Mouse (Mus musculus) left cerebral cortex, adult 2 months (tissue): ENCODE measurements around the gene Zfp39. TPM values are rescaled to one million over a fixed set of nuclear protein-coding genes. Genes with fewer than 3 reads are reported as not detected.

ENCODE experiments used
- DNase-seq, 2 experiments: peaks; one replicate each; pipeline ENCODE4 v3.0.0; 2021 to 2022; ENCODE audit warnings: low spot score in 2 of 2, mixed read lengths in 1 of 2; ENCODE audit errors: extremely low spot score in 1 of 2
- H3K27ac ChIP-seq: fragments of 200-600 bp; 2 replicates; pipeline ENCODE4 v1.8.1; 2022
- H3K4me3 ChIP-seq: fragments of 200-600 bp; 2 replicates; pipeline ENCODE4 v1.8.1; 2022
- CTCF ChIP-seq: fragments of 200-600 bp; IDR thresholded peaks from 2 replicates; pipeline ENCODE4 v1.8.1; 2022; ENCODE audit warnings: antibody characterized with exemption, mild to moderate bottlenecking, moderate library complexity
- intact Hi-C: fragments of 180-260 bp; cut with DNase I; formaldehyde crosslinking; loops from one replicate; pipeline ENCODE4 v1.15.1; 2025
- total RNA-seq, 2 experiments: library from RNA; stranded (reverse); gene quantifications; 2 replicates each; pipeline ENCODE4 v1.2.3; 2021

The Zfp39 gene
- total RNA-seq, 2 experiments from 2014 or later: 8.2 to 9.0 TPM

GRCm38 (mm10) chr11:58916879-58917744 lies 13.1 kb upstream of the Zfp39 start:
- peak; percentile 59 for TF ChIP-seq CTCF
- DNase-seq: no peak
- no peak overlapping the region for H3K27ac ChIP-seq
- intact Hi-C loops: loop anchor here (5.0 kb wide), 1 partner anchor 380 kb away; no protein-coding TSS in a partner anchor
- H3K4me3 ChIP-seq: no peak overlapping the region

- Histone ChIP-seq H3K27ac (no peak overlapping the region), H3K4me3 (peak overlapping the region; percentile 14; the same call in 1 of the 2 replicates)
- no peak for DNase-seq
- intact Hi-C loops: loop anchor here (5.0 kb wide), 1 partner anchor 383 kb away; no protein-coding TSS in a partner anchor
- peak; percentile 85 for TF ChIP-seq CTCF
Measured at GRCm38 (mm10) chr11:58914461-58915028, 10.5 kb upstream of the Zfp39 start.

- Histone ChIP-seq H3K27ac (no peak overlapping the region), H3K4me3 (no peak overlapping the region)
- no peak for DNase-seq
- intact Hi-C loops: no loop called here
- no peak for TF ChIP-seq CTCF
Measured at GRCm38 (mm10) chr11:58913776-58914175, 9.8 kb upstream of the Zfp39 start.

- no peak for DNase-seq
- intact Hi-C loops: no loop called here
- Histone ChIP-seq H3K27ac (no peak overlapping the region), H3K4me3 (no peak overlapping the region)
- no peak for TF ChIP-seq CTCF
Measured at GRCm38 (mm10) chr11:58904838-58905237, 813 bp upstream of the Zfp39 start.

- Histone ChIP-seq H3K27ac (peak overlapping the region; percentile 81), H3K4me3 (peak overlapping the region; percentile 96)
- TF ChIP-seq CTCF: no peak
- intact Hi-C loops: no loop called here
- no peak for DNase-seq
Measured at GRCm38 (mm10) chr11:58904410-58904718, 339 bp upstream of the Zfp39 start.

- TF ChIP-seq CTCF: no peak
- DNase-seq: no peak
- intact Hi-C loops: no loop called here
- H3K4me3 ChIP-seq: no peak overlapping the region
- H3K27ac ChIP-seq: no peak overlapping the region
Measured at GRCm38 (mm10) chr11:58901080-58901479, 2.9 kb downstream of the Zfp39 start.

- no peak for DNase-seq
- TF ChIP-seq CTCF: no peak
- intact Hi-C loops: no loop called here
- Histone ChIP-seq H3K4me3 (no peak overlapping the region), H3K27ac (no peak overlapping the region)
Measured at GRCm38 (mm10) chr11:58897485-58897884, 6.5 kb downstream of the Zfp39 start.

GRCm38 (mm10) chr11:58894456-58894855 lies 9.6 kb downstream of the Zfp39 start:
- Histone ChIP-seq H3K27ac (no peak overlapping the region), H3K4me3 (no peak overlapping the region)
- TF ChIP-seq CTCF: no peak
- intact Hi-C loops: no loop called here
- no peak for DNase-seq

- intact Hi-C loops: no loop called here
- no peak overlapping the region for H3K27ac ChIP-seq
- no peak for TF ChIP-seq CTCF
- H3K4me3 ChIP-seq: no peak overlapping the region
- no peak for DNase-seq
Measured at GRCm38 (mm10) chr11:58890511-58890910, 13.5 kb downstream of the Zfp39 start.

- TF ChIP-seq CTCF: no peak
Measured at GRCm38 (mm10) chr11:58883756-58884155, 20.3 kb downstream of the Zfp39 start.

GRCm38 (mm10) chr11:58870961-58871360 lies 33.1 kb downstream of the Zfp39 start:
- no peak overlapping the region for H3K27ac ChIP-seq
- intact Hi-C loops: no loop called here
- TF ChIP-seq CTCF: no peak
- no peak overlapping the region for H3K4me3 ChIP-seq
- DNase-seq: no peak

More at GRCm38 (mm10) chr11:58883756-58884155, 20.3 kb downstream of the Zfp39 start:
- no peak for DNase-seq
- Histone ChIP-seq H3K27ac (no peak overlapping the region), H3K4me3 (no peak overlapping the region)
- intact Hi-C loops: no loop called here

- no peak overlapping the region for H3K27ac ChIP-seq
- no peak for TF ChIP-seq CTCF
- H3K4me3 ChIP-seq: peak overlapping the region; percentile 66; the same call in 1 of the 2 replicates
- intact Hi-C loops: no loop called here
- DNase-seq: no peak
Measured at GRCm38 (mm10) chr11:58867954-58868330, 36.1 kb downstream of the Zfp39 start.
